Mouse (Mus musculus): Measurements from ENCODE around the gene Ap5s1. TPM values are rescaled to one million over a fixed set of nuclear protein-coding genes. Genes with fewer than 3 reads are reported as not detected.

Ap5s1 gene
- polyA plus RNA-seq, 2 experiments: 26.7 to 29.5 TPM

- peak; percentile 76 for DNase-seq (ENCODE audit: low spot score)
- H3K9me3 ChIP-seq (ENCODE audit: control insufficient read depth, low read length): no peaks in the 10 kb centered on the region
- H3K27me3 ChIP-seq (ENCODE audit: control insufficient read depth, insufficient read depth, low read length): no peaks in the 10 kb centered on the region
- ATAC-seq (ENCODE audit: low FRiP score, low read depth): peak; percentile 83
- H3K27ac ChIP-seq (replicated peaks; ENCODE audit: low read depth, low read length): 0 out of 2 replicates have a peak overlapping the region, but pooled peaks have one; percentile 33
- TF ChIP-seq POLR2A (IDR thresholded peaks at IDR 0.05; ENCODE audit: borderline replicate concordance, extremely low read depth, insufficient read depth, insufficient read length): no peak
- WGBS: 19% methylated on average over 7 of the region's 7 CpGs
- no peak overlapping the region for H3K9ac ChIP-seq (ENCODE audit: low read depth, low read length, severe bottlenecking)
- H3K36me3 ChIP-seq (ENCODE audit: control insufficient read depth, insufficient read depth, low read length): no peaks in the 10 kb centered on the region
- H3K4me2 ChIP-seq (replicated peaks; ENCODE audit: low read depth, low read length, severe bottlenecking): 0 out of 2 replicates have a peak overlapping the region, but pooled peaks have one; percentile 11
- 0 out of 2 replicates have a peak, but pooled peaks cover 4% of the 10 kb centered on the region for H3K4me1 ChIP-seq (ENCODE audit: control insufficient read depth, insufficient read depth, low read length)
- no peak overlapping the region for H3K4me3 ChIP-seq (replicated peaks; ENCODE audit: low read length)
Observed at GRCm38 (mm10) chr2:131253681-131254328, 46.9 kb downstream of the Ap5s1 start.

GRCm38 (mm10) chr2:131254329-131254713, 47.4 kb downstream of the Ap5s1 start:
- H3K4me1 ChIP-seq (ENCODE audit: control insufficient read depth, insufficient read depth, low read length): 0 out of 2 replicates have a peak, but pooled peaks cover 4% of the 10 kb centered on the region
- peak overlapping the region; percentile 33; the same call in 1 of the 2 replicates for H3K27ac ChIP-seq (replicated peaks; ENCODE audit: low read depth, low read length)
- no peaks in the 10 kb centered on the region for H3K36me3 ChIP-seq (ENCODE audit: control insufficient read depth, insufficient read depth, low read length)
- WGBS: 25% methylated on average over 2 of the region's 2 CpGs
- H3K4me2 ChIP-seq (replicated peaks; ENCODE audit: low read depth, low read length, severe bottlenecking): 0 out of 2 replicates have a peak overlapping the region, but pooled peaks have one; percentile 11
- peak; percentile 73 for DNase-seq (ENCODE audit: low spot score)
- TF ChIP-seq POLR2A (IDR thresholded peaks at IDR 0.05; ENCODE audit: borderline replicate concordance, extremely low read depth, insufficient read depth, insufficient read length): no peak
- no peak overlapping the region for H3K4me3 ChIP-seq (replicated peaks; ENCODE audit: low read length)
- no peak overlapping the region for H3K9ac ChIP-seq (ENCODE audit: low read depth, low read length, severe bottlenecking)
- ATAC-seq (ENCODE audit: low FRiP score, low read depth): peak; percentile 56; the same call in 1 of the 2 replicates
- H3K27me3 ChIP-seq (ENCODE audit: control insufficient read depth, insufficient read depth, low read length): no peaks in the 10 kb centered on the region
- H3K9me3 ChIP-seq (ENCODE audit: control insufficient read depth, low read length): no peaks in the 10 kb centered on the region

- H3K4me2 ChIP-seq (replicated peaks; ENCODE audit: low read depth, low read length, severe bottlenecking): no peak overlapping the region
Observed at GRCm38 (mm10) chr2:131255738-131256137, 48.9 kb downstream of the Ap5s1 start.

GRCm38 (mm10) chr2:131258693-131259092, 51.8 kb downstream of the Ap5s1 start:
- 59% methylated on average over 8 of the region's 8 CpGs for WGBS
- no peak overlapping the region for H3K4me3 ChIP-seq (replicated peaks; ENCODE audit: low read length)

More at GRCm38 (mm10) chr2:131255738-131256137, 48.9 kb downstream of the Ap5s1 start:
- TF ChIP-seq POLR2A (IDR thresholded peaks at IDR 0.05; ENCODE audit: borderline replicate concordance, extremely low read depth, insufficient read depth, insufficient read length): no peak
- no peaks in the 10 kb centered on the region for H3K36me3 ChIP-seq (ENCODE audit: control insufficient read depth, insufficient read depth, low read length)
- H3K9me3 ChIP-seq (ENCODE audit: control insufficient read depth, low read length): no peaks in the 10 kb centered on the region
- H3K27ac ChIP-seq (replicated peaks; ENCODE audit: low read depth, low read length): no peak overlapping the region
- no peak overlapping the region for H3K4me3 ChIP-seq (replicated peaks; ENCODE audit: low read length)
- H3K4me1 ChIP-seq (ENCODE audit: control insufficient read depth, insufficient read depth, low read length): 0 out of 2 replicates have a peak, but pooled peaks cover 4% of the 10 kb centered on the region
- ATAC-seq (ENCODE audit: low FRiP score, low read depth) (no peak), DNase-seq (ENCODE audit: low spot score) (no peak)
- no peak overlapping the region for H3K9ac ChIP-seq (ENCODE audit: low read depth, low read length, severe bottlenecking)
- 55% methylated on average over 3 of the region's 3 CpGs for WGBS
- no peaks in the 10 kb centered on the region for H3K27me3 ChIP-seq (ENCODE audit: control insufficient read depth, insufficient read depth, low read length)

GRCm38 (mm10) chr2:131260544-131261307, 53.8 kb downstream of the Ap5s1 start:
- WGBS: 55% methylated on average over 9 of the region's 9 CpGs
- Histone ChIP-seq H3K4me1 (ENCODE audit: control insufficient read depth, insufficient read depth, low read length) (peaks cover 19% of the 10 kb centered on the region), H3K27me3 (ENCODE audit: control insufficient read depth, insufficient read depth, low read length) (no peaks in the 10 kb centered on the region), H3K4me2 (replicated peaks; ENCODE audit: low read depth, low read length, severe bottlenecking) (no peak overlapping the region), H3K9me3 (ENCODE audit: control insufficient read depth, low read length) (no peaks in the 10 kb centered on the region), H3K36me3 (ENCODE audit: control insufficient read depth, insufficient read depth, low read length) (no peaks in the 10 kb centered on the region), H3K4me3 (replicated peaks; ENCODE audit: low read length) (no peak overlapping the region), H3K27ac (replicated peaks; ENCODE audit: low read depth, low read length) (no peak overlapping the region), H3K9ac (ENCODE audit: low read depth, low read length, severe bottlenecking) (no peak overlapping the region)
- no peak for TF ChIP-seq POLR2A (IDR thresholded peaks at IDR 0.05; ENCODE audit: borderline replicate concordance, extremely low read depth, insufficient read depth, insufficient read length)
- DNase-seq (ENCODE audit: low spot score): no peak
- ATAC-seq (ENCODE audit: low FRiP score, low read depth): no peak

More at GRCm38 (mm10) chr2:131258693-131259092, 51.8 kb downstream of the Ap5s1 start:
- H3K27ac ChIP-seq (replicated peaks; ENCODE audit: low read depth, low read length): no peak overlapping the region
- DNase-seq (ENCODE audit: low spot score): no peak
- no peaks in the 10 kb centered on the region for H3K36me3 ChIP-seq (ENCODE audit: control insufficient read depth, insufficient read depth, low read length)
- no peak overlapping the region for H3K4me2 ChIP-seq (replicated peaks; ENCODE audit: low read depth, low read length, severe bottlenecking)
- no peaks in the 10 kb centered on the region for H3K9me3 ChIP-seq (ENCODE audit: control insufficient read depth, low read length)
- ATAC-seq (ENCODE audit: low FRiP score, low read depth): no peak
- H3K27me3 ChIP-seq (ENCODE audit: control insufficient read depth, insufficient read depth, low read length): no peaks in the 10 kb centered on the region
- peaks cover 11% of the 10 kb centered on the region for H3K4me1 ChIP-seq (ENCODE audit: control insufficient read depth, insufficient read depth, low read length)
- no peak overlapping the region for H3K9ac ChIP-seq (ENCODE audit: low read depth, low read length, severe bottlenecking)
- no peak for TF ChIP-seq POLR2A (IDR thresholded peaks at IDR 0.05; ENCODE audit: borderline replicate concordance, extremely low read depth, insufficient read depth, insufficient read length)
